Mouse (Mus musculus) splenic B cell, adult 2 months (primary cell): ENCODE measurements around the gene Nfatc3.
"Not testable (repeated sequence)": the region's sequence is repeated elsewhere in the genome, so short reads cannot be mapped to it uniquely, and the experiment has no call there.

Experiments used
- DNase-seq: peaks from one replicate; pipeline ENCODE4 v3.0.0-alpha.2; 2011; ENCODE audit warnings: low read depth, low spot score
- H3K27me3 ChIP-seq: 2 replicates; pipeline ENCODE4 v1.6.1; 2012; ENCODE audit warnings: mild to moderate bottlenecking, low read length, moderate library complexity, mixed read lengths; ENCODE audit not compliant: control insufficient read depth, poor library complexity, insufficient read depth, severe bottlenecking
- H3K36me3 ChIP-seq: 2 replicates; pipeline ENCODE4 v1.6.1; 2012; ENCODE audit warnings: mild to moderate bottlenecking, low read length, moderate library complexity, mixed read lengths; ENCODE audit not compliant: control insufficient read depth, poor library complexity, insufficient read depth, severe bottlenecking

Gene Nfatc3

DNA sequence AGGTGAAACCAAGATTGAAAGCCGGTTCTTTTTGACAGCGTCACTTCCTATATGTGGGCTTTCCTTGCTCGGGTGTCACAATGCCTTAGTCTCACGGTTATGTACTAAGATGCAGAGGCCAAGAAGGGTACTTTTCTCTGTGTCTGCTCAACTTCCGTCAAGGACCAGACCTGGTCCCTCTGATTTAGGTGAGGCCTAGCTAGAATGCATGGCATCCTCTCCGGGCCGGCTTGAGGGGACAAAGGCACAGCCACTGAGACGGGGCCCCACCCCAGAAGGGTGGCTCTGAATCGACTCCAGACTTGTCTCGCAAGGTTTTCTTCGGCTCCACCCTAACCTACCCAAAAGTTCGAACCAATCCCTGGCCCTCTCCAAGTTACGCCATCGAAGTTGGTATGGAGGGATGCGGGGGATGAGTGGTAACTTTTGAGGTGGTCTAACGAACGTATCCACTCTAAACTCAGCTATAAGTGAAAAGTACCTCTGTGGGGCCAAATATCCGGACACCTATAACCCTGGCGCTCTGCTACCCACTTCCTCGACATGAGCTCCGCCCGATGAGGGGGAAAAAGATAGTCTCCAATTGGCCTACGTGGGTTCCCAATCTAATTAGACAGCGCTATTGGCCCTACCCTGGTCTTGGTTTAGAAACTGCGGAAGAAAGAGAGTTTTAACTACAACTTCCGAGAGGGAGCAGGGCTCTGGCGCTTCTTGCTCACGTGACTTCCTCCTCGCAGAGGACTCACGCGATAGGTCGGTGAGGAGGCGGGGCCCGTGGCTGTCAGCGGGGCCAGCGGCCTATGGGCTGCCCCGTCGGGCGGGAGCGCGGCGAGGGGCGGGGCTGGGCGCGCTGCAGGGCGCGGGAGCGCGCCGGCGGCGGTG is at the start of gene Nfatc3:
Gene Nfatc3 (plus strand): TSS at position 110 of the 882 bp plus-strand sequence.
- Histone ChIP-seq H3K36me3 (no peaks in the 10 kb centered on the region), H3K27me3 (no peaks in the 10 kb centered on the region)
- DNase-seq, result peak; percentile 98

DNA sequence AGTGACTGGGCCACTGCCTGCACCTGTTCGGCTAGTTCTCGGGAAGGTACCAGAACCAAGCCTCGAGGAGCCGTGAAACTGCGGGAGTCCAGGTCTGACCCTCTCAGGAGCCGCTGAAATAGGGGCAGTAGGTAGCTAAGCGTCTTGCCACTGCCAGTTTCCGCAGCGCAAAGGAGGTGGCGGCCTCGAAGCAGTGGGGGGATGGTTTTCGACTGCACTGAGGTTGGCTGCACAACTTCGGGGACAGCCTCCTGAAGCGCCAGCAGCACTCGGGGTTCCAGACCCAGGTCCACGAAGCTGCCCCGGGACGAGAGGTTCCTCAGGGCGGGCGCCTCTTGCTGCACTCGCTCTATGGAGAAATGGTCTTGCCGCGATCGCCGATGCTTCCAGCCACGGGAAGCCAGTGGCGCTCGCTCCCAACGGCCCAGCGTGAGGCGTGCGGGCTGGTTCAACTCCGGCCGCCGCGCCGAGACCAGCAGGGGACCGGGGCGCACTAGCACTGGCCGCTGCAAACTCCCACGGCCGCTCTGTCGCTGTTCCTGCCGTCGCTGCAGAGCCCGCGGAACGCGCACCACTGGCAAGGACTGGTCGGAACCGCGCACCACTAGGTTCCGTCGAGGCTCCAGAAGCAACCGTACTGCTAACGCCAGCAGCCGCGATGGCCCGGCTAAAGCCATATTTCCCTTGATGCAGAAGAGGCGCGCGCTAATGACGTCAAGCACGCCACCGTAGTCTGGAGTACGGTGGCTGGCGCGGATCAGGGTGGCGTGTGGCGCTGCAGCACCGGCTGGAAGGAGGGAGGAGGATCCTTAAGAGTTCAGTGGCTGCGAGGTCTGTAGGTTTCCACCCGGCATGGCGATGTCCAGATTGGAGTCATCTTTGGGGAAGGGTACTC is 47.6 kb upstream of the Nfatc3 start:
- Histone ChIP-seq H3K36me3 (no peaks in the 10 kb centered on the region), H3K27me3 (no peaks in the 10 kb centered on the region)
- peak; percentile 89 for DNase-seq

DNA sequence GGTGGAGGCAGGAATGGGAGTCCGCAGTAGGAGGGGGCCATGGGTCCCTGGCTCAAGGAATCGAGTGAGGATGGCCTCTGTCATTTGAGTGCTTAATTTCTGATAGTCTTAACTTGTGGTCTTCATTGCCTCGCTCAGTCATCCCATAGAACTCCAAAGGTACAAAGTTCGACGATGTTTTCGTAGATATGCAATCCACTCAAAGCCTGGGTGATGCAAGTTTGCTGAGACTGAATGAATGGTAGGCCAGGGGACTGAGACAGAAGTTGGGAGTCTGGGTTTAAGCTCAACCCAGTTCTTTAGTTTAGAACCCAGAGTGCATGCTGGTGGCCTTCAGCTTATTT is 47.0 kb upstream of the Nfatc3 start, which contains the start of gene Ddx28:
Gene Ddx28 (minus strand): TSS at position 240 of the 344 bp plus-strand sequence.
- Histone ChIP-seq H3K27me3 (no peaks in the 10 kb centered on the region), H3K36me3 (no peaks in the 10 kb centered on the region)
- DNase-seq, result no peak

DNA sequence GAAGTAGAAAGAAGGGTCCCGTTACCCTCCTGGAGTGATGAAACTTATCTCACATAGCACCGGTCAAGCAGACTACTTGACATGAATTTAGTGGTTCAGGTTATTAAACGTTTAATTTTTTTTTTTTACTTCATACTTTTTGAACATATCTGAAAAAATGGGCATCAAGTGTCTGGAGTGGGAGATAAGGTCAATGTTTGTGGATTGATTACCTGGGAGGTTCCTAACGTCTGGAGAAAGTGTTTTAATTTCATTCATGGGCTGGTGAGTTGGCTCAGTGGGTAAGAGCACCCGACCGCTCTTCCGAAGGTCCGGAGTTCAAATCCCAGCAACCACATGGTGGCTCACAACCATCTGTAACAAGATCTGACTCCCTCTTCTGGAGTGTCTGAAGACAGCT is 46.4 kb upstream of the Nfatc3 start:
- not testable (repeated sequence) for H3K36me3 ChIP-seq, DNase-seq, H3K27me3 ChIP-seq

DNA sequence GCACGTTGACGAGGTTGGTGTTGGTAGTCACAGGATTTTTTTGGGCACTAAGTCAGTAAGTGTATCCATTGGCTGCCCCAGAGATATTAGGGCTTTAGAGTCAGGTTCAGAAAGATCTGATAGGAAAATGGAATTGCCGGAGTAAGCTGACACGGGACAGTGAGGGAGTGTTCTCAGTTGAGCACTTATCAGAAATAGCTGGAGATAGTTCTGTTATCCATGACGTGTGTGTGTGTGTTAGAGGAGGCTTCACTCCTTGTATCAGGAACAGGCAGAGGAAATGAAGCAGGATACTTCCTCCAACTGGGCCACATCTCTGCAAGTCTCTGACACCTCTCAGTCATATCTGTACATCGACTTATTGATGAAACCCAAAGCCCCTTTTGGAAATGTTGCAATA is 42.4 kb upstream of the Nfatc3 start:
- Histone ChIP-seq H3K36me3 (no peaks in the 10 kb centered on the region), H3K27me3 (no peaks in the 10 kb centered on the region)
- no peak for DNase-seq

DNA sequence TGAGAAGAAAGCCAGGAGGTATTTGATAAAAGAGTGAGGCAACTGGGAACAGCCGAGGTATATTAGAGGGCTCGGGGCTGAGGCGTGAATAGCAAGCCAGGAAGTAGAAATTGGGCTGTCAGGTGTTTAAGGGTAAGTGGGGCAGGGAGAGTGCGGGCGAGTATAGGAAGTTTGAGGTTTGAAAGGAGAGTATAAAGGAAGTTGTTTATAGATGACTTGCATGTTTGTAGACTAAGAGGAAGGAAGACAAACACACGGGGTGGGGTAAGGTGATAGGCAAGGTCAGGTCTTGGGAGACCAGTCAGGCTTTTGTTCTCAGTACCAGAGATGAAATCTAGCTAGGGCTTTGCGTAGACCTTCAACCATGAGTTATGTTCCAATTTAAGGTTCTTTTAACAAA is 41.5 kb upstream of the Nfatc3 start:
- no peaks in the 10 kb centered on the region for H3K27me3 ChIP-seq
- H3K36me3 ChIP-seq, result no peaks in the 10 kb centered on the region
- DNase-seq, result peak; percentile 48

DNA sequence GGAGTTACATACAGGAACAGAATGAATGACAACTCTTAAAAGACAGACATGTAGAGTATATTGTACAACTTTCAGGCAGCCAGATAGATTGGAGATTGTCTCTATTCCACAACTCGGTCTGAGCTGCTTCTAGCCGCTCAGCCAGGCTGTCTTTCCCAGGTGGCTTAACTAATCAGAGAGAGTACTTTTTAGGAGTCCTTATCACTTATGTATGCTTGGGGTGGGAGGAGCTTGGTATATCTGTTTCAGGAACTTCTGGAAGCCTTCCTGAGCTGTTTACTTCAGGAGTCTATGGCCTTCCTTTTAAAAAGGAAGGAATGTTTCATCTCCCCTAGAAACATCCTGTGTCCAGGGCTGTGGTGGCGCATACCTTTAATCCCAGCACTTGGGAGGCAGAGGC is 40.6 kb upstream of the Nfatc3 start:
- no peaks in the 10 kb centered on the region for H3K27me3 ChIP-seq
- DNase-seq, result no peak
- no peaks in the 10 kb centered on the region for H3K36me3 ChIP-seq

DNA sequence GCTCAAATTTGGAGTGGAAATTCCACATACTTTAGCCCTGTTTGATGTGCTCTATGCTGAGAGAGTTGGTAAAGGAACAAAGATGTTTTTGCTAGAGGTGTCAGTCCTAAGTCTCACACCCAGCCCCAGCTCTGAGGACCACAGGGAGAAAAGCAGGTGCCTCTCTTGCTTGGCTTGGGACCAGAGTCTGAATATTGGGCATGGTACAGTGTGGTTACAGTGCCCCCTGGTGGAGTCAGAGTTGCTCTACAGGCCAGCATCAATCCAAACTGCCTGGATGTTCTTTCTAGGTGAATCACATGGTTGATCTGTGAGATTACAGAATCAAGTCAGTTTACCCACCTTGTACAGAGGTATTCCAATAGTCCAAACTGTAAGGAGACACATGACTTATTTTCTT is 36.2 kb upstream of the Nfatc3 start:
- H3K27me3 ChIP-seq, result no peaks in the 10 kb centered on the region
- DNase-seq, result peak; percentile 90
- H3K36me3 ChIP-seq, result no peaks in the 10 kb centered on the region

DNA sequence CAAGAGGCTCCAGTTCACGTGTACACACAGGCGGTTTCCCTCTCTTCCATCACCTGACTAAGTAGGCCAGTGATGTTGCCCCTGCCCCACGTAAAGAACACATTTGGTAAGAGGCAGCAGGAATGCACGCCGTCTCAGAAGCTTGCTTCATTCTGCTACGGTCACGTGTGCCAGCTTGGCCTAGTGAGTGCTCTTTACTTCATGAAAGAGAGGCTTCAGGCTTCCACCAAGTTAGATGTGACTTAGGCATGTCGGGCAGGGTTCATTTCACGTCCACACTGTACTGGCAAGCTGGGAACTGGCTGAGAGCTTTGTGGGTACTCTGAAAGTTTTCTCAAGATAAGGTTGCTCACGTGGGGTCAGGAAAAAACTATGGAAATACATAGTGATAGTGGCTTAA is 19.9 kb upstream of the Nfatc3 start:
- DNase-seq, result no peak
- Histone ChIP-seq H3K36me3 (no peaks in the 10 kb centered on the region), H3K27me3 (no peaks in the 10 kb centered on the region)

DNA sequence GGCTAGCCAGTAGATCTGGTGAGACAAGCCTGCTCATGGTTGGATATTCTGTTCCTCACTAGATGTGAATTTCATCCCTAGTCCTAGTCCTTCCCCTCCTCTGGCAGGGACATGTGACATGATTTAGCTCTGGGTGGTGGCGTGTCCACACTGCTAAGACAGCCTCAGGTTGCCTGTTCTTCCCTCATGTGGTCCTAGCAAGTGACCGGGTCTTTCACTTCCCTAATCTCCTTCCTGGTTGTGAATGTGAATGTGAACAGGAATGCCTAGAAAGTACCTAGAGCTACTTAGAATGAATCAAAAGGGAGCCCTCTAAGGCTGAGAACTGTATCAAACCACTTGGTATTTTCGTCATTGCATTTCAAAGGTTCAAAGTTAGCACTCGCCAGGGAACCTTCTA is 19.0 kb upstream of the Nfatc3 start:
- Histone ChIP-seq H3K36me3 (no peaks in the 10 kb centered on the region), H3K27me3 (no peaks in the 10 kb centered on the region)
- DNase-seq, result peak; percentile 66

DNA sequence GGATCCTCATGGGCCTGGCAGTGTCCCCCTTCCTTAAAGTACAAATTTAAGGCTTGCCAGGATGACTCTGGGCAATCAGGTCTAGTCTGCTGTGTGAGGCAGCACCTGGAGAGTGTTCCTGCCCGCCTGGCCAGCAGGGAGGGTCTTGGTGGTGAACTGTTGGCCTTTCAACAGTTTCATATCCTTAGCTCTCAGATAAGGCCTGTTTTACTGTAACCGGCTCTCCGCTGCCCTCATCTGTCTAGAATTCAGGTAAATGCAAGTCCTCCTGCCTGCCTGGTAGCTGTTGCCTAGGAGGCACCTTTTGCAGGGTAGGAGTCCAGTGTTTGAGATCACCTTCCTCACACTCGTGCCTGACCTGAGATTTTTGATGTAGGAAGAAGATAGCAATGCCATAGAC is 18.4 kb upstream of the Nfatc3 start:
- H3K36me3 ChIP-seq, result no peaks in the 10 kb centered on the region
- peak; percentile 61 for DNase-seq

DNA sequence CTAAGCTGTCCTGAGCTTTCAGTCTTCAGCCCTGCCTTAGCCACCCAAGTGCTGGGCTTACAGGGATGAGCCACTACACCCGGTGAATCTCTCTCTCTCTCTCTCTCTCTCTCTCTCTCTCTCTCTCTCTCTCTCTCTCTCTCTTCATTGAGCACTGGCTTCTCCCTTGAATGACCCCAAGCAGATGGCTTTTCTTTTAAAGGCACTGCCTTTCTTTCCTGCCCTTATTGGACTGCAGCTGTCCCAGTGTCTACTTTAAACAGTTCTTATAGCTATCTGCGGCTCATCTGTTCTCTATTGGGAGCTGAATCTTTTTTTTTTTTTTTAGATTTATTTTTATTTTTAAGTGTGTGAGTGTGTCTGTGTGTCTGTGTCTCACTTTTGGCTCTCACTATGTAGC is 15.6 kb upstream of the Nfatc3 start:
- H3K27me3 ChIP-seq, result no peaks in the 10 kb centered on the region
- no peaks in the 10 kb centered on the region for H3K36me3 ChIP-seq
- no peak for DNase-seq

More for the DNA sequence above, 18.4 kb upstream of the Nfatc3 start:
- no peaks in the 10 kb centered on the region for H3K27me3 ChIP-seq

DNA sequence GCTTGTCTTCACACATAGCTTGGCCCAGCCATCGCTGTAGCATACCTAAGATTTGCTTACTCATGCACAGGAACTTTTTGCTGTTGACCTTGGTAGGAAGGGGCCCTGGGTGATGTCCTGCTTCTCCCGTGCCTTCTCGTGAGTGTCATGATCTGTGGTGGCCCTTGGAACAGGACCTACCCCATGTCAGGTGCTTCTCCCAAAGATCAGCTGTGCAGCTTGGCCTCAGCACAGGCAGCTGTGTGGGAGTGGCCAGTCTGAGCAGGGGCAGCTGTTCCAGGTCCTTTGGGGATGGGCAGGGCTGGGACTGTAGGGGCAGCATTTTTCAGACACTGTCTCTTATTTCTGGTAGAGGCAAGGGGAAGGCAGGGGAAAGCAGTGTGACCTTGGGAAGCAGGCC is 14.5 kb upstream of the Nfatc3 start:
- DNase-seq, result no peak
- no peaks in the 10 kb centered on the region for H3K27me3 ChIP-seq
- peaks cover 2% of the 10 kb centered on the region; the same call in 1 of the 2 replicates for H3K36me3 ChIP-seq

DNA sequence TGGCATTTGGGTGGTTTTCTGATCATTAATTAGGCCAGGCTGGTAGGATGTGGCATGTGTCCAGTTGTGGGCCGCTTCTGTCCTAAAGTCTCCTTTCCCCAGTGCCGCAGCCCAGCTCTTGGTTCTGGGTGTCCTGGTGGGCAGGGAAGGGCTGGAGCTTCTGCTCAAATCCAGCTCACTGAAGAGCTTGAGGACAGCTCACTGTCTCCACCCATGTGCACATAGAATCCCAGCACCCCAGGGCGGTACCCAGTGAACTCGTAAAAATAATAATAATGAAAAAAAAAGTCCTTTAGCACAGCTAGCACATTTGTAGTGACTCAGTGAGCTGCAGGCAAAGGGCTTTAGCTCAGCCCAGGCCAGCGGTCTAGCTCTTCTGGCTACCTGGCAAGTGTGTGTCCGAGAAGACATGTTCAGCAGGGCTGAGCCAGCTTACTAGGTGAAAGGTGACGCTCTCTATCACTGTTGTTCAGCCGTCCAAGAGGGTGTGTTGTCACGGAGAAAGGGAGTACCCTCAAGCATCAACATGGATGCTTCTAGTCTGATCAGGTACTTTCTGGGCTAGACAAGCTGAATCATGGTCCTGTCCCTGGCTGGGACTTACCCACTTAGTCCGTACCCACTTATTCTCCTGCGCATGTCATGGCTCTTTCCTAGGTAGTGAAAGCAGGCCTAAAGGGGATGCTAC is 11.6 kb upstream of the Nfatc3 start:
- Histone ChIP-seq H3K36me3 (peaks cover 3% of the 10 kb centered on the region; the same call in 1 of the 2 replicates), H3K27me3 (no peaks in the 10 kb centered on the region)
- peak; percentile 16 for DNase-seq
